Mouse (Mus musculus) hindbrain, embryonic 11.5 days (tissue): ENCODE results near the gene Zfp830. TPM values are rescaled to one million over a fixed set of nuclear protein-coding genes. Genes with fewer than 3 reads are reported as not detected.

Experiments
- ATAC-seq: fragments of 200-750 bp; cut with Nextera tagmentation; 2 replicates; pipeline ENCODE4 v1.8.0; 2017; ENCODE audit warnings: mild to moderate bottlenecking, moderate TSS enrichment, moderate library complexity; ENCODE audit not compliant: low FRiP score
- DNase-seq: peaks from one replicate; pipeline ENCODE4 v3.0.0-alpha.2; 2015; ENCODE audit warnings: low spot score
- H3K27ac ChIP-seq: fragments of 300-500 bp; sonication (generic); 2 replicates; pipeline ENCODE4 v1.5.1; 2014; ENCODE audit warnings: mild to moderate bottlenecking, low read depth, low read length
- H3K27me3 ChIP-seq: fragments of 300-500 bp; sonication (generic); 2 replicates; pipeline ENCODE4 v1.6.1; 2014; ENCODE audit warnings: mild to moderate bottlenecking, low read length, moderate library complexity, mixed read lengths; ENCODE audit not compliant: control insufficient read depth, insufficient read depth
- H3K36me3 ChIP-seq: fragments of 300-500 bp; sonication (generic); 2 replicates; pipeline ENCODE4 v1.6.1; 2014; ENCODE audit warnings: mild to moderate bottlenecking, low read length, moderate library complexity, mixed read lengths; ENCODE audit not compliant: control insufficient read depth, insufficient read depth
- H3K4me1 ChIP-seq: fragments of 300-500 bp; sonication (generic); replicated peaks from 2 replicates; pipeline ENCODE4 v1.6.1; 2014; ENCODE audit warnings: low read length, mixed read lengths; ENCODE audit not compliant: control insufficient read depth, insufficient read depth
- H3K4me2 ChIP-seq: fragments of 300-500 bp; sonication (generic); replicated peaks from 2 replicates; pipeline ENCODE4 v1.6.1; 2014; ENCODE audit warnings: mild to moderate bottlenecking, low read depth, low read length
- H3K4me3 ChIP-seq: fragments of 300-500 bp; sonication (generic); 2 replicates; pipeline ENCODE4 v1.5.1; 2014; ENCODE audit warnings: low read depth, low read length
- H3K9ac ChIP-seq: fragments of 300-500 bp; sonication (generic); 2 replicates; pipeline ENCODE4 v1.6.1; 2014; ENCODE audit warnings: low read depth, low read length
- H3K9me3 ChIP-seq: fragments of 300-500 bp; sonication (generic); 2 replicates; pipeline ENCODE4 v1.6.1; 2016; ENCODE audit warnings: low read length; ENCODE audit not compliant: control insufficient read depth
- WGBS: fragments of 180-500 bp; shearing (Covaris S2); extraction: QIAGEN DNeasy Blood & Tissue Kit; methylation state at CpG from one replicate; pipeline ENCODE4 v1.1.7; 2014; 5-methylcytosine and 5-hydroxymethylcytosine counted together
- polyA plus RNA-seq: library from polyadenylated mRNA; unstranded; fragments of >200 nt; fragmentation: Nextera tagmentation; extraction: Ambion mirVana; gene quantifications from 2 replicates; pipeline ENCODE4 v1.2.1, GENCODE M21; 2014

Zfp830 gene
- polyA plus RNA-seq, 1 experiment from 2014 or later = 42.6 TPM

- H3K4me2 ChIP-seq = no peak overlapping the region
- ATAC-seq (no peak), DNase-seq (no peak)
- H3K9me3 ChIP-seq = no peaks in the 10 kb centered on the region
- H3K36me3 ChIP-seq = 0 out of 2 replicates have a peak, but pooled peaks cover 2% of the 10 kb centered on the region
- 95% methylated on average over 3 of the region's 3 CpGs for WGBS
- no peak overlapping the region for H3K9ac ChIP-seq
- H3K4me1 ChIP-seq = no peaks in the 10 kb centered on the region; the same call in 1 of the 2 replicates
- no peak overlapping the region for H3K4me3 ChIP-seq
- H3K27ac ChIP-seq = no peak overlapping the region
- no peaks in the 10 kb centered on the region for H3K27me3 ChIP-seq
These were observed 42.5 kb downstream of the Zfp830 start for GRCm38 (mm10) chr11:82806656-82807055.

GRCm38 (mm10) chr11:82807370-82807769, 43.2 kb downstream of the Zfp830 start:
- 0 out of 2 replicates have a peak, but pooled peaks cover 1% of the 10 kb centered on the region for H3K36me3 ChIP-seq
- no peak overlapping the region for H3K27ac ChIP-seq
- no peak overlapping the region for H3K4me3 ChIP-seq
- no peaks in the 10 kb centered on the region; the same call in 1 of the 2 replicates for H3K4me1 ChIP-seq
- WGBS = 77% methylated on average over 3 of the region's 3 CpGs
- no peaks in the 10 kb centered on the region for H3K27me3 ChIP-seq
- ATAC-seq = no peak
- no peaks in the 10 kb centered on the region for H3K9me3 ChIP-seq
- H3K4me2 ChIP-seq = no peak overlapping the region
- no peak for DNase-seq
- no peak overlapping the region for H3K9ac ChIP-seq

GRCm38 (mm10) chr11:82808485-82808884, 44.3 kb downstream of the Zfp830 start:
- Histone ChIP-seq H3K9me3 (no peaks in the 10 kb centered on the region), H3K9ac (no peak overlapping the region), H3K4me3 (no peak overlapping the region), H3K27me3 (no peaks in the 10 kb centered on the region), H3K36me3 (no peaks in the 10 kb centered on the region), H3K4me2 (no peak overlapping the region), H3K27ac (no peak overlapping the region), H3K4me1 (no peaks in the 10 kb centered on the region; the same call in 1 of the 2 replicates)
- DNase-seq = no peak
- ATAC-seq = no peak
- 83% methylated on average over 5 of the region's 5 CpGs for WGBS

Other genes starting within 250 kb of the Zfp830 start
- 0.49 and 0.69 TPM in 2 replicates for gene Cct6b, start within 50 bp of the Zfp830 start, polyA plus RNA-seq
- 38.0 and 48.0 TPM in 2 replicates for gene Lig3, start 16.8 kb downstream of the Zfp830 start, polyA plus RNA-seq
- 6.3 and 8.8 TPM in 2 replicates for gene Rffl, start 106.9 kb downstream of the Zfp830 start, polyA plus RNA-seq
- 14.6 and 15.7 TPM in 2 replicates for gene Rad51d, start 126.3 kb downstream of the Zfp830 start, polyA plus RNA-seq
- gene Fndc8, start 127.8 kb downstream of the Zfp830 start, polyA plus RNA-seq = 0.09 and 0.22 TPM in 2 replicates
- gene Nle1, start 144.1 kb downstream of the Zfp830 start, polyA plus RNA-seq = 19.8 and 22.9 TPM in 2 replicates
- gene Unc45b, start 146.2 kb downstream of the Zfp830 start, polyA plus RNA-seq = 0.42 and 0.45 TPM in 2 replicates
- gene Slfn5, start 187.0 kb downstream of the Zfp830 start, polyA plus RNA-seq = 0.85 and 1.3 TPM in 2 replicates
- gene Slfn9, start 227.5 kb downstream of the Zfp830 start, polyA plus RNA-seq = 9.7 and 10.1 TPM in 2 replicates